Comparison of ENCODE assay signal across 25 mouse cellular contexts in genomic region chr13:30685957-30686356, GRCm38 (mm10). TPM values are rescaled to one million over a fixed set of nuclear protein-coding genes. Genes with fewer than 3 reads are reported as not detected.
DNase-seq lines count a peak whose midpoint lies in the region; ATAC-seq and TF ChIP-seq lines count a peak whose summit lies in the region.
"Had no signal": no experiment of that assay in that cellular context is flagged by ENCODE, and none has a peak within 500 bp of the region (broad histone marks: within the 10 kb centered on the region; RNA-seq: fewer than 3 reads in every experiment).

No protein-coding gene starts in this region.

- 4% methylated on average over 2 of the region's 2 CpGs for WGBS in thymus, adult 2 months

- TF ChIP-seq CTCF in thymus, adult 2 months (IDR thresholded peaks at IDR 0.05; ENCODE audit: borderline replicate concordance, control insufficient read depth, extremely low read depth, insufficient read depth, low read length, poor library complexity), result no peak

- peak; percentile 44 to 47 for DNase-seq in spleen, postnatal 36 days (ENCODE audit: low spot score in 2 of 2)
- DNase-seq in spleen, postnatal 4 days (ENCODE audit: low spot score in 2 of 2), result no peak
- peak; percentile 59 for DNase-seq in thymus, adult 2 months
- peak; percentile 65 for DNase-seq in thymus, postnatal 4 days
- no peak for DNase-seq in frontal cortex, postnatal 14 days (ENCODE audit: low spot score in 2 of 2)
- no peak for DNase-seq in lung, postnatal 36 days
- DNase-seq in urinary bladder, postnatal 36 days (ENCODE audit: low spot score in 2 of 2), result no peak
- DNase-seq: adrenal gland, postnatal 25 days; cerebellum, adult 9-11 months; kidney, postnatal 36 days; liver, embryonic 13.5 days; right cerebral cortex, postnatal 14 days; spleen, adult 18-20 months had no signal

- H3K36me3 ChIP-seq in thymus, adult 2 months (ENCODE audit: control insufficient read depth, insufficient read depth, low read length), result no peaks in the 10 kb centered on the region
- H3K36me3 ChIP-seq: forebrain, embryonic 10.5 days; heart, embryonic 15.5 days; hindbrain, embryonic 10.5 days; liver, embryonic 13.5 days; lung, embryonic 15.5 days; midbrain, embryonic 10.5 days; stomach, embryonic 15.5 days had no signal

- H3K4me3 ChIP-seq in thymus, adult 2 months (ENCODE audit: control insufficient read depth, insufficient read depth, low read length), result no peak overlapping the region
- H3K4me3 ChIP-seq: forebrain, embryonic 10.5 days; heart, embryonic 15.5 days; hindbrain, embryonic 10.5 days; limb, embryonic 13.5 days; liver, embryonic 13.5 days; lung, embryonic 15.5 days; midbrain, embryonic 10.5 days; stomach, embryonic 15.5 days had no signal

- no peak for TF ChIP-seq POLR2A in thymus, adult 2 months (IDR thresholded peaks at IDR 0.05; ENCODE audit: control insufficient read depth, extremely low read depth, insufficient read depth, low read length, poor library complexity)

- H3K4me1 ChIP-seq in thymus, adult 2 months (replicated peaks; ENCODE audit: control insufficient read depth, insufficient read depth, low read length), result peaks cover 32% of the 10 kb centered on the region
- H3K4me1 ChIP-seq: forebrain, embryonic 10.5 days; heart, embryonic 15.5 days; hindbrain, embryonic 10.5 days; liver, embryonic 13.5 days; lung, embryonic 15.5 days; midbrain, embryonic 10.5 days; stomach, embryonic 15.5 days had no signal

- ATAC-seq in megakaryocyte, adult 5-6 weeks (ENCODE audit: poor library complexity, severe bottlenecking), result peak; percentile 51; the same call in 1 of the 2 replicates
- ATAC-seq: forebrain, embryonic 16.5 days; hindbrain, embryonic 16.5 days; intestine, postnatal 0 days had no signal

- no peaks in the 10 kb centered on the region for H3K27me3 ChIP-seq in thymus, adult 2 months (ENCODE audit: control insufficient read depth, insufficient read depth, low read length)
- H3K27me3 ChIP-seq: heart, embryonic 15.5 days; limb, embryonic 13.5 days; liver, embryonic 13.5 days; lung, embryonic 15.5 days; stomach, embryonic 15.5 days had no signal

- H3K27ac ChIP-seq in thymus, adult 2 months (ENCODE audit: control insufficient read depth, insufficient read depth, low read length), result no peak overlapping the region
- H3K27ac ChIP-seq: forebrain, embryonic 10.5 days; heart, embryonic 15.5 days; hindbrain, embryonic 10.5 days; limb, embryonic 13.5 days; liver, embryonic 13.5 days; lung, embryonic 15.5 days; macrophage; midbrain, embryonic 10.5 days; stomach, embryonic 15.5 days had no signal

RNA-seq across cellular contexts. Expression of gene Dusp22, which starts 26.2 kb away (rescaled TPM):
- 77.1 and 97.8 TPM in 2 replicates for total RNA-seq in megakaryocyte, adult 5-6 weeks (2015)
- 58.1 and 65.5 TPM in 2 replicates for total RNA-seq in megakaryocyte, adult 5-6 weeks (2017)
- 10.6 and 11.1 TPM in 2 replicates for polyA plus RNA-seq in thymus, adult 2 months (2012; rRNA removed)

Comparison
In these comparisons a context has a peak if more than half of its experiments do, and no peak if none do; other contexts are left out.
1. DNase-seq: peak in spleen, postnatal 36 days (2 of 2), thymus, adult 2 months (single experiment) and thymus, postnatal 4 days (single experiment); none in spleen, postnatal 4 days (0 of 2), frontal cortex, postnatal 14 days (0 of 2), lung, postnatal 36 days (single experiment) and urinary bladder, postnatal 36 days (0 of 2).